Mouse (Mus musculus) megakaryocyte, embryonic 14.5 days (primary cell): ENCODE measurements at regions not wholly inside any gene's neighbourhood (a gene's known extent, or its start where the extent isn't known, plus 50 kb on each side); places are given as distances from the start of the nearest gene placed in this dataset.

ENCODE experiments used
- H3K27me3 ChIP-seq: replicated peaks from 2 replicates; pipeline ENCODE3; 2012; ENCODE audit warnings: inconsistent platforms
- H3K36me3 ChIP-seq: replicated peaks from 2 replicates; pipeline ENCODE3; 2012; ENCODE audit warnings: low read length, inconsistent platforms, mixed read lengths
- H3K4me1 ChIP-seq: 2 replicates; pipeline ENCODE4 v1.6.1; 2012; ENCODE audit warnings: inconsistent platforms
- H3K4me3 ChIP-seq: replicated peaks from 2 replicates; pipeline ENCODE3; 2012; ENCODE audit warnings: moderate library complexity, mild to moderate bottlenecking, inconsistent platforms
- H3K9me3 ChIP-seq: 2 replicates; pipeline ENCODE4 v1.6.1; 2012; ENCODE audit warnings: inconsistent platforms
- FLI1 ChIP-seq: IDR thresholded peaks from 2 replicates; pipeline ENCODE4 v1.6.1; 2012; ENCODE audit warnings: low read length, inconsistent platforms, mixed read lengths
- GATA1 ChIP-seq: IDR thresholded peaks from 3 replicates; pipeline ENCODE4 v1.6.1; 2012; ENCODE audit warnings: mixed read lengths, low read length, inconsistent platforms, borderline replicate concordance

DNA sequence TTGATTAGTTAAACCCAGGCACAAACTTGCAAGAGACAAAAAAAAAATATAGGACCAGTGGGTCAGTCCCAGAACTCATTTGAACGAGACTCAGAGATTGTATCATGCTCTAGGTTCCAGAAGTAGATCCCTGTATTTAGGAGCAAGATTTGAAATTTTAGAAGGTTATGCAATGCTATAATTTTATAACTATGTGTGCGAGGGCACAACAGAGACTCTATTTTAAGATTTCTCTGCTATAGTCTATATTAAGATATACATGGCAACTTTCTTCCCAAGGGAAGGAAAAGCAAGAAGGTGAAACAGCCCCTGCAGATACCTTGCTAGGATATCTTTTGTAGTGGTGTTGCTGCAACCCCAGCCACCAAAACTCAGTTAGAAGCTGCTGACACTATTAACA lies 55.7 kb downstream of the Otor start:
- Histone ChIP-seq H3K4me3 (no peak overlapping the region), H3K27me3 (no peaks in the 10 kb centered on the region)
- TF ChIP-seq GATA1: no peak
- no peak for TF ChIP-seq FLI1

DNA sequence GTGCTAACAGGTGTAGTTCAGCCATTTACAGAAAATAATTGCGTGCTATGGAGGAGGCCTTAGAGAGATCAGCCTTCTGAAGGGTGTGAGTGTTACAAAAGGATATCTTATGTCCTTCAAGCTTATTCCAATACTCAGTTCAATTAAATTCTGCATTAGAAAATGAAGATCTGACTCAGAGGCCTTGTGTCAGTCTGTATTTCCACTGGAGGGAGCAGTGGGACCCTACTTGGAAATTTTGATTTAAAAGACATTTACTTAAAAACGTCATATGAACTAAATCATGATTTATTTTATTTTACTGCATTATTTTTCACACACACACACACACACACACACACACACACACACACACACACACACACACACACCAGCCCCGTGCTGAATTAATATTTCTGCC lies 70.9 kb downstream of the Otor start:
- no peak for TF ChIP-seq GATA1
- no peak for TF ChIP-seq FLI1
- no peaks in the 10 kb centered on the region for H3K27me3 ChIP-seq
- H3K36me3 ChIP-seq: no peaks in the 10 kb centered on the region
- H3K4me3 ChIP-seq: no peak overlapping the region
- H3K4me1 ChIP-seq: no peaks in the 10 kb centered on the region
- H3K9me3 ChIP-seq: peaks cover 9% of the 10 kb centered on the region; the same call in 1 of the 2 replicates

More for the DNA sequence above, 55.7 kb downstream of the Otor start:
- Histone ChIP-seq H3K36me3 (no peaks in the 10 kb centered on the region), H3K4me1 (no peaks in the 10 kb centered on the region), H3K9me3 (0 out of 2 replicates have a peak, but pooled peaks cover 3% of the 10 kb centered on the region)

DNA sequence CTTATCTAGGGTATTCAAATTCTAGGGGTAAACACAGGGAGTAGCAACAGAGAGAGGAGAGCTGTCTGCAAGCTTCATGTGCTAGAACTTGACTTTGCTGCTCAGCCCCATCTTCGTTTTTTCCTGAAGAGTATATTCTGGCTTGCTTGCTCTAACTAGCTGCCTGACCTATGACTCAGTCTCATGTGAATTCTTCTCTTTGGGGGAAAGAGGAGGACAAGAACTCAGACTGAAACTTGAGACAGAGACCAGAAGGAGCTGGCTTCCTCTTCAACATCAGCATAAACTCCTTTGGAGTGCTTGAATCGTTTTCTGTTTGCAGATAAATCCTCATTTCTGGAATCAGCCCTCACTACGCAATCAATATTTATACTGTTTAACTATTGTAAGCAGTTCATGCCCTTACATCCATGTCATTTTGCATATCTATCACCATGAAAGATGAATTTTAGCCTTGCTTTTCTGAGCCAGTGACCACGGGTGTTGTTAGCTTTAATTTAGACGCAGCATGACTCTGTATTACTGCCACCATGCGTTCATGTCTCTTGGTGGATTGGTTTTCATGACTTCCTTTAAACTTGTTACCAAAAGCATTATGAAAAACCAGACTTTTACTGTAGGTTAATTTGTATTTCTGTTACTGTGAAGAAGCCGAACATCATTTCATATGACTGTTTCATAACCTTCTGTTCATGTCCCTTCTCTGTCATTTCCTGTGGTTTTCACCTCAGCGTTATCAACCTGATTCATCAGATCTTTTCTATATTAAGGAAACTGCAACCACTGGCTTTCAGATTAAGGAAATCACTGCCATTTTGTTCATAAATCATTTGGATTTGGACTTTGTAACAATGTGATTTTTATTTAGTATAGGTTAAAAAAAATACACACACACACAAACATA lies 86.1 kb downstream of the Otor start:
- peaks cover 13% of the 10 kb centered on the region; the same call in 1 of the 2 replicates for H3K9me3 ChIP-seq
- no peak for TF ChIP-seq FLI1
- TF ChIP-seq GATA1: no peak
- no peaks in the 10 kb centered on the region for H3K36me3 ChIP-seq
- H3K27me3 ChIP-seq: no peaks in the 10 kb centered on the region
- H3K4me1 ChIP-seq: no peaks in the 10 kb centered on the region
- no peak overlapping the region for H3K4me3 ChIP-seq

DNA sequence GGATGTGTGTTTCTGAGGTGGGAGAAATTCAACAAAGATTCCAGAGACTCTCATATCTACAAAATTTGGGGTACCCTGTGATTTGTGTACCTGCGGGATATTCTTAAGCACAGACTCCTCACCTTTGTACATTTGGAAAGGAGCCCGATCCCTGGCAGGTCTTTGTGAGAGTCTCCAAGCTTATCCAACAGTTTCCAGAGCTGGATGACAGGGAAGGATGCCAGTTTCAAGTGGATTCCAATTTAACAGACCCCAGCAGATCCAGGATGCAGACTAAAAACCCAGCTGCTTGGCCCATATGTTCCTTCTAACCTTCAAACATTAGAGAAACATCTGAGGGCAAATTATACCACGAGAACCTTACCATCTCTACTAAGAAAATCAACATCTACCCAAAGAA lies 88.5 kb downstream of the Otor start:
- H3K9me3 ChIP-seq: peaks cover 14% of the 10 kb centered on the region; the same call in 1 of the 2 replicates
- no peaks in the 10 kb centered on the region for H3K4me1 ChIP-seq
- H3K27me3 ChIP-seq: no peaks in the 10 kb centered on the region
- H3K4me3 ChIP-seq: no peak overlapping the region
- TF ChIP-seq FLI1: no peak
- TF ChIP-seq GATA1: no peak
- H3K36me3 ChIP-seq: no peaks in the 10 kb centered on the region

DNA sequence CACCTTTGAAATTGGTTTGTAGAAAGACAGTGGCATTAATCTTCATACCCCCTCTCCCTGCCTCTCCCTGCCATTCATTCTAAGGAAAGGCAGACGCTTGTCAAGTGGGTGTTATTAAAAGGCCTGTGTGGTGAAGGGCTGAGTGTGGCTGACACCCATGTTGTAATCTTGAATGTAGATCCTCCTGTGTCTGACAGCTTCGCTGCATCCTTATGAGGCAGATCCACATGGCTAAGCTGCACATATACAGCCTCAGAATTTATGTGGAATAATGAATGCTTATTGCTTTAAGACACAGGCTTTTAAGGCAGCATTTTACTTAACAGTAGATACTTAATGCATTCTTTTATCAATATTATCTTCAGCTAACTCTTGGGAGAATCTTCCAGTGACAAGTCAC lies 92.4 kb downstream of the Otor start:
- Histone ChIP-seq H3K4me3 (no peak overlapping the region), H3K4me1 (no peaks in the 10 kb centered on the region), H3K9me3 (peaks cover 16% of the 10 kb centered on the region; the same call in 1 of the 2 replicates), H3K27me3 (no peaks in the 10 kb centered on the region), H3K36me3 (no peaks in the 10 kb centered on the region)
- no peak for TF ChIP-seq GATA1
- no peak for TF ChIP-seq FLI1

DNA sequence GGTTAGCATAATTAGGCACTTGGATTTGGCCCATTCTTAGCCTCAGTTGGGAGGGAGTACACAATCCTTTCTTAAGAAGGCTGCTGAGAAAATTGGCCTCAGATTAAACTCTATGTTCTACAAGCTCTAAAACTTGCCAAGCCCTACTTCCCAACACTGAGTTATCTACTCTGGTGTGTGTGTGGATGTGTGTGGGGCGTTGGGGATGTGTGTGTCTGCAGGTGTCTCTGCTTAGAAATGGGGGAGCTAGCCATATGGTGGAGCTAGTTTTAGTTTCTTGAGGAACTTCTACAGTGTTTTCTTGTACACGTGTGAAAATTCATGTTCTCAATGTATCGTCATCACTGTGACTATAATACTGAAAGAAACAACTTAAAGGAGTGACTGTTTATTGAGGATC lies 106.3 kb downstream of the Otor start:
- Histone ChIP-seq H3K9me3 (peaks cover 4% of the 10 kb centered on the region), H3K36me3 (no peaks in the 10 kb centered on the region), H3K27me3 (no peaks in the 10 kb centered on the region), H3K4me3 (no peak overlapping the region), H3K4me1 (no peaks in the 10 kb centered on the region)
- TF ChIP-seq FLI1: no peak
- TF ChIP-seq GATA1: no peak

DNA sequence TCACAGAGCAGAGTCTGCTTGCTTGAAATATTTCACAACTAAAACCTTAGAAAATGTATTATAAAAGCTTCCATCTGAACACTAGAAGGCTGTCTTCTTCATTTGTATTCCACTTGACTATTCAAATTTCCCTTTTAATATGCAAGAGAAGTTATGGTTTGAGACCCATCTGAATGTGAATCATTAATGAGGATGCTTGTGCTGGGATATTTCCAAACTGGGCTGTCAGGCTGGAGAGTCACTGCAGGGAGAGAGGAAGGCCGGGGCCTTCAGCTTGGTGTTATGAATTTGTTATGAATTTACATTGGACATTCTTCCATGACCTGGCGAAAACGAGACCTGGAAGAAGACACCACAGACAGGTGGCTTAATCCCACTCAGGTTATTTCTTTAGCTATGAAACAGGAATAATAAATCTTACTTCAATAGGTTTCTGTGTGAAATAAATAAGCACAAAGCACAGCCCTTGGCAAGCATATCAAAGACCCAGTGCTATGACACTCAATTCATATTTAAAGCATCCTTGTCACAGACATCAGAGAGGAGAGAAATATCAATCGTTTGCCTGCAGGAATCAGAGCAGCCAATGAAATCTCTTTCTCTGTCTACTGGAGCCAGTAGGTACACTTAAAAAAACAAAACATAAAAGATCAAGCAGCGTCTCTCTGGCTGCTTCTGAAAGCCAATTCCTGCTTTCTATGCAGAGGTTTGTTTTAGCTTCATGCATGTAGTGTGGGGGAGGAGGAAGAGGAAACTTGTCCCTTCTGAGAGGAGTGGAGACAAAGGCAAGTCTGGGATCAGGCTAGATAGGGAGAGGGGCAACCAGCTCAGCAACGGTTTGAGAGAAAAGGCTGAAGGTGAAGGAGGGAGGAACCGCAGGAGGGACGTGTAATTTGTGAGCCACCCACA lies 114.2 kb downstream of the Otor start:
- Histone ChIP-seq H3K36me3 (no peaks in the 10 kb centered on the region), H3K4me3 (no peak overlapping the region), H3K4me1 (no peaks in the 10 kb centered on the region), H3K9me3 (peaks cover 6% of the 10 kb centered on the region; the same call in 1 of the 2 replicates), H3K27me3 (no peaks in the 10 kb centered on the region)
- TF ChIP-seq FLI1 (no peak), GATA1 (no peak)

DNA sequence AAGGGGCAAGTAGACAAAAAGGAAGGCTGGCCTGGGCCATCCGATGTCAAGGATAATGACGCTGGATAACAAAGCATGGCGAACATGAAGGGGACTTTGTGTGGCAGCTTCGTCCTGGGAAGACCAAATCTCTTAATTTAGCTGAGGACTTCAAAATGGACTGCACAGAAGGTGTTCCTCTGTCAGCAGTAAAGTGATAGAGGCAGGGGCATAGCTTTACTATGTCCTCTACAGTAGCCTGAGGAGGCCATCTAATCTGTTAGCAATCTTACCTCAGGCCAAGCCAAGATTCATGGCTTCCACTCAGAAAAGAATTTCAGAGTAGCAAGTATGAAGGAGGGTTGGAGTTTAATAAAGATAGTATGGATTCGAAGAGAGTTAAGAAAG lies 114.9 kb downstream of the Otor start:
- Histone ChIP-seq H3K27me3 (no peaks in the 10 kb centered on the region), H3K36me3 (no peaks in the 10 kb centered on the region), H3K9me3 (peaks cover 6% of the 10 kb centered on the region; the same call in 1 of the 2 replicates), H3K4me1 (no peaks in the 10 kb centered on the region), H3K4me3 (no peak overlapping the region)
- no peak for TF ChIP-seq GATA1
- no peak for TF ChIP-seq FLI1

DNA sequence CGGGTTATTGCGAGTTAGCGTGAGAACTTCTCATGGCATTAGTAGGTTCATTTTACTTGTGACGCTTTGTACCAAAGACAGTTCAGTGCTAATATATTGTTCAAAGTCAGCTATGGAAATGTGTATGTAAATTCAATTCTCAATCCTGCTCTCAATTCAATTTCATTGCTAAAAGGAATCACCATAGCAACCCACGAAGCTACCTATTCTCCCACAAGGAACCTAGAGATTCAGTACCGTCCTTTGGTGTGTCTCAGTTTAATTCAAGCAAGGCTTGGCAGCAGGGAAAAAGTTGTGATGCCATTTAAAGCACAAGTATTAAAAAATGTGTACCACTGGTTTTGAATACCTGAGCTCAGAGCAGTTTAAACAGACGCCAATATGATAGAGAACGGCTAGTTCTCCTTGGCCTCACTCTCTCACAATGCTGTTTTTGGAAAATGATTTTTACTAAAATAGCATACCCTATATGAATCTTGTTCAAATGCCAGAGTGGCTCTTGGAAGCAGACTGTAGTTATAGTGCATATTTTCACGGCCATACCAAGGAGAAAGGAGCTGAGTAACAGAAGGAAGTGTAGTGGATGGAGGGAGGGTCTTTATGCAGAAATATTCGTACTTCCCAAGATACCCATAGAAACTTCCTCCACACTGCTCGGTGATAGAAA lies 121.4 kb downstream of the Otor start:
- no peak overlapping the region for H3K4me3 ChIP-seq
- H3K4me1 ChIP-seq: no peaks in the 10 kb centered on the region
- H3K9me3 ChIP-seq: no peaks in the 10 kb centered on the region; the same call in 1 of the 2 replicates
- no peaks in the 10 kb centered on the region for H3K27me3 ChIP-seq
- H3K36me3 ChIP-seq: no peaks in the 10 kb centered on the region
- TF ChIP-seq FLI1: no peak
- no peak for TF ChIP-seq GATA1
